Mouse (Mus musculus) midbrain, embryonic 10.5 days (tissue): ENCODE results near the gene Icam4. TPM values are rescaled to one million over a fixed set of nuclear protein-coding genes. Genes with fewer than 3 reads are reported as not detected.
"Not testable (repeated sequence)": the region's sequence is repeated elsewhere in the genome, so short reads cannot be mapped to it uniquely, and the experiment has no call there.

ENCODE experiments used
- DNase-seq: peaks from one replicate; pipeline ENCODE4 v3.0.0-alpha.2; 2017; ENCODE audit warnings: low spot score
- H3K27ac ChIP-seq: fragments of 300-500 bp; sonication (generic); replicated peaks from 2 replicates; pipeline ENCODE4 v1.5.1; 2016; ENCODE audit warnings: mild to moderate bottlenecking
- H3K27me3 ChIP-seq: fragments of 300-500 bp; sonication (generic); 2 replicates; pipeline ENCODE4 v1.6.1; 2016; ENCODE audit warnings: low read depth, mild to moderate bottlenecking; ENCODE audit not compliant: poor library complexity, severe bottlenecking
- H3K36me3 ChIP-seq: fragments of 300-500 bp; sonication (generic); 2 replicates; pipeline ENCODE4 v1.6.1; 2016; ENCODE audit warnings: mild to moderate bottlenecking, moderate library complexity
- H3K4me1 ChIP-seq: fragments of 300-500 bp; sonication (generic); 2 replicates; pipeline ENCODE4 v1.6.1; 2016
- H3K4me3 ChIP-seq: fragments of 300-500 bp; sonication (generic); 2 replicates; pipeline ENCODE4 v1.5.1; 2016; ENCODE audit warnings: mild to moderate bottlenecking, moderate library complexity
- H3K9me3 ChIP-seq: fragments of 300-500 bp; sonication (generic); replicated peaks from 2 replicates; pipeline ENCODE4 v1.6.1; 2016; ENCODE audit warnings: mild to moderate bottlenecking
- WGBS: fragments of 180-500 bp; shearing (Covaris S2); methylation state at CpG from one replicate; pipeline ENCODE4 v1.1.7; 2016; 5-methylcytosine and 5-hydroxymethylcytosine counted together
- polyA plus RNA-seq: library from polyadenylated mRNA; unstranded; fragments of >200 nt; fragmentation: Nextera tagmentation; extraction: Ambion mirVana; gene quantifications from 2 replicates; pipeline ENCODE4 v1.2.1, GENCODE M21; 2016

Gene Icam4
- polyA plus RNA-seq, 1 experiment from 2014 or later = 5.6 TPM

DNA sequence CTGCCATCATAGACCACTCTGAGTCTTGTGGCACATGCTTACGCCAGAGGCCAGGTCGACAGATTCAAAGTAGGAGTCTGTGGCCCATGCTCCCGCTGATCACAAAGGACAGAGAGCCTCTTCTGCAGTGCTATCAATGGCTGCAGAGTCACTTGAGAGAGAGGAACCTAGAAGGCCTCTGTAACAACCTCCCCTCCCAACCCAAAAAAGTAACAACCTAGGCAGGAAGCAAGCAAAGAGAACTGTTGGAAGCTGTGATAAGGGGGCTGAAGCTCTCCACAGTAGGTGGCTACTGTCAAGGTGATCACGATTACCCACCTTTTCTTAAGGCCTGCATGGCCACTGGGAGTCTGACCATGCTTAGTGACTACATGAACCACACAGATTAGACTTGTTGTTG is 14.4 kb downstream of the Icam4 start:
- Histone ChIP-seq H3K4me3 (no peak overlapping the region), H3K27me3 (peaks cover 34% of the 10 kb centered on the region), H3K9me3 (peaks cover 3% of the 10 kb centered on the region; the same call in 1 of the 2 replicates), H3K27ac (no peak overlapping the region), H3K36me3 (no peaks in the 10 kb centered on the region), H3K4me1 (peaks cover 5% of the 10 kb centered on the region)
- 90% methylated on average over 4 of the region's 4 CpGs for WGBS
- DNase-seq = no peak

DNA sequence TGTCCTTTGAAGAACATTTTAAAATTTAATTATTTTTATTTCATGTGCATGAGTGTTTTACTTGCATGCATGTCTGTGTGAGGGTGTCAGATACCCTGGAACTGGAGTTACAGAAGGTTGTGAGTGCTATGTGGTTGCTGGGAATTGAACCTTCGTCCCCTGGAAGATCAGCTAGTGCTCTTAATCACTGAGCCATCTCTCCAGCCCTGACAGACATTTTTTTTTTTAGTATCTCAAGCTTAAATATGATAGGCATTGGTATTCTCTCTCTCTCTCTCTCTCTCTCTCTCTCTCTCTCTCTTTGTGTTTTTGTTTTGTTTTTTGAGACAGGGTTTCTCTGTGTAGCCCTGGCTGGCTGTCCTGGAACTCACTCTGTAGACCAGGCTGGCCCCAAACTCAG is 15.6 kb downstream of the Icam4 start:
- peaks cover 22% of the 10 kb centered on the region for H3K27me3 ChIP-seq
- not testable (repeated sequence) for H3K27ac ChIP-seq, DNase-seq, H3K36me3 ChIP-seq, H3K4me3 ChIP-seq, H3K4me1 ChIP-seq, H3K9me3 ChIP-seq
- 66% methylated on average over 1 of the region's 1 CpGs for WGBS

DNA sequence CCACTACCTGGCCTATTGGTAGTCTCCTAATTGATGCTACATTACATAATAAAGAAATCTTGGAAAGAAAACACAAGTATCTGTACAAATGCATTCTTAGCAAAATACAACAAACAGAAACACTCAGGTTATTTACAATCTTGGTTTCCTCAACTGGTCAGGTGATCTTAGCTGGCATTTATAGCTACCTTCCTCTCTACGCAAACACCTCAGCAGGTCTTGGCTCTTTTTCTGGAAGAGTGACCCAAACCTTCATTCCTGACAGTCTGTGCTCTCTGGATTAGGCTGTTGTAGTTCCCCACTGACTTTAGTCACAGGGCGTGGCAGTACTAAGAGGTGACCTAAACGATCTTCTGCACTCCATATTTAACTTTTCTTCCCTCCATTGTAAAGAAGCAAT is 16.1 kb downstream of the Icam4 start:
- WGBS = 79% methylated on average over 3 of the region's 3 CpGs

DNA sequence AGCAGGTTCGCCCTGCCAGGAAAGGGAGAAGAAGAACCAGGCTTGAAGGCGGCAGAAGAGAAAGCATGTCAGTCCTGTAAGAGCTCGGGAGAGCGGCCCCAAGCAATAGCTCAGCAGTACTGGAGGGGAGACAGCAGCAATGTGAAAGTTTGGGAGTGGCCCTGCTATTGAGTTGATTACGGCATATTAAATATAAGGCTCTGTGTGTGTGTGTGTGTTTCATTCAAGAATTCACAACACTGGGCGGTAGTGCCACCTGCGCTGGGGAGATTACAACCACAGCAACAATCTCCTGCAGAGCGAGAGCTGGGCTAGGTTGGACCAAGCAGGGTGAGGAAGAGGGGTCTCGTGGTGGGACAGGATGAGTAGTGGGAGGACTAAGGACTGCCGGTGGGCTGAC is 22.4 kb downstream of the Icam4 start:
- DNase-seq = no peak
- Histone ChIP-seq H3K36me3 (no peaks in the 10 kb centered on the region), H3K9me3 (no peaks in the 10 kb centered on the region), H3K27ac (no peak overlapping the region), H3K4me1 (no peaks in the 10 kb centered on the region), H3K27me3 (peaks cover 18% of the 10 kb centered on the region; the same call in 1 of the 2 replicates), H3K4me3 (no peak overlapping the region)
- 72% methylated on average over 10 of the region's 10 CpGs for WGBS

More for the DNA sequence above, 16.1 kb downstream of the Icam4 start:
- no peak overlapping the region for H3K27ac ChIP-seq
- H3K9me3 ChIP-seq = no peaks in the 10 kb centered on the region
- no peak for DNase-seq
- peaks cover 3% of the 10 kb centered on the region; the same call in 1 of the 2 replicates for H3K4me1 ChIP-seq
- peaks cover 17% of the 10 kb centered on the region for H3K27me3 ChIP-seq
- no peak overlapping the region for H3K4me3 ChIP-seq
- H3K36me3 ChIP-seq = no peaks in the 10 kb centered on the region

DNA sequence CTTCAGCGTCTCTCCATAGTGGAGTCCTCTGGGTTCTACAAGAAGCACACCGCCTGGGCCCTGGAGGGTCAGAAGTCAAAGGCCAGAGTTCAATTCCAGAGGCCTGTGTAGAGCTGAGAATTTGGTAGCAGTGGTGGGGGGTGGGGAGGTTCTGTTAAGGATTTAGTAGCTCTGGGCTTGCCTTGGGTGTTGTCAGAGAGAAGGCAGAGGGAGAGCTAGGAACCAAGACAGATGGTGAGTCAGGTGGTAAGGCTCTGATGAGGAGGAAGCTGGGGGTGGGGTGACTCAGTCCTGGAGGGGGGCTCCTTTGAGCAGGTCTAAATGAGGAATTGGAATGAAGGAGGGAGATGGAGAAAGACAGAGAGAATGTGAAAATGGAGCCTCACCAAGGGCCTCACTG is 33.8 kb downstream of the Icam4 start:
- no peaks in the 10 kb centered on the region for H3K9me3 ChIP-seq
- DNase-seq = no peak
- H3K36me3 ChIP-seq = peaks cover 52% of the 10 kb centered on the region
- 95% methylated on average over 2 of the region's 2 CpGs for WGBS
- no peaks in the 10 kb centered on the region for H3K27me3 ChIP-seq
- H3K4me1 ChIP-seq = peaks cover 4% of the 10 kb centered on the region; the same call in 1 of the 2 replicates
- H3K4me3 ChIP-seq = no peak overlapping the region
- H3K27ac ChIP-seq = no peak overlapping the region

DNA sequence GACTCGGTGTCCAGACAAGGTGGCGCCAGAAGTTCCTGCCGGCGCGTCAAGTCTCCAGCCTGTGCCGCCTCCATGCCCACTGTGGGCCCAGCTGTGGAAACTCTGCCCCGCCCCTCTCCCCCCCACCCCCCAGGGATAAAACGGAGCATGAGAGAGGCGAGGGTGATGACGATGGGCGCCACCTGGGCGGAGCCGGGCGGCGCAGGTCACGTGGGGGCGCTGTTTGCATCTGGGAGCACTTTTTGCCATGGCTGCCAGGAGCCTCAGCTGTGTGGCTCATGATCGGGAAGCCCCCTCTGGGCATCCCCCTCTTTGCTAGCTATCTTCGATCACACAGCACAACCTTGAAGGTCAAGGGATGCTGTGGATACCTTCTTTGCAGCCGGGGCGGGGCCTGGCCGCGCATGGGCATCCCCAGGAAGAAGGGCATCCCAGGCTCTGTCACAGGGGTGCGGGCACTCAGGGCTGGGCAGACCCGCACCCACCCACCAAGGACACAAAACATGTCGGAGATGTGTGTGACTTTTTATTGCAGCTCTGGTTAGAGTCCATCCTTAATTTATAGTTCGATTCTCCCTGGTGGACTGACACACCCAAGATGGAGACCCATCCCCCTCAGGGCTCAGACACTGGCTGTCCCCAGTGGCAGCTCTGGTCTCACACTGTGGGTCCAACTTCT is 38.0 kb downstream of the Icam4 start, which contains the start of gene Zglp1:
Gene Zglp1, minus strand, starts transcription at position 88 of the 679 bp plus-strand sequence.
- WGBS = 83% methylated on average over 27 of the region's 27 CpGs

DNA sequence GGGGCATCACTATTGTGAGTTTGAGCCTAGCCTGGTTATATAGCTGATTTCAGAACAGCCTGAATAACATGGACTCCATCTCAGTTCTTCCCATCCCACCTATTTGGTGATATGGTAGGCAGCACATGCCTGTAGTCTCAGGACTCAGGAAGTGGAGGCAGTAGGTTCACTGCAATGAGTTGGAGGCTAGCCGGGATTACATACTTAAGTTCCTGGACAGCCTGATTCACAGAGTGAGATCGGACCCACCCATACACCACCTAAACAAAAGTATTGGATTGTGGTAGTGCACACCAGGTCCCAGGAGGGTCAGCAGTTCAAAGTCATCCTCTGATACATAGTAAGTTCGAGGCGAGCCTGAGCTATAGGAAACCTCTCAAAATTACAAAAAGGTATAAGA is 43.5 kb downstream of the Icam4 start:
- peak; percentile 15 for DNase-seq
- 17% methylated on average over 4 of the region's 4 CpGs for WGBS
- no peaks in the 10 kb centered on the region for H3K27me3 ChIP-seq
- H3K9me3 ChIP-seq = no peaks in the 10 kb centered on the region
- peaks cover 23% of the 10 kb centered on the region for H3K4me1 ChIP-seq
- H3K36me3 ChIP-seq = peaks cover 74% of the 10 kb centered on the region
- peak overlapping the region; percentile 80 for H3K27ac ChIP-seq
- H3K4me3 ChIP-seq = peak overlapping the region; percentile 69

More for the DNA sequence above, 38.0 kb downstream of the Icam4 start, which contains the start of gene Zglp1:
- no peak for DNase-seq
- peaks cover 11% of the 10 kb centered on the region for H3K4me1 ChIP-seq
- H3K36me3 ChIP-seq = peaks cover 81% of the 10 kb centered on the region
- H3K27ac ChIP-seq = no peak within 1 kb of the TSS
- H3K27me3 ChIP-seq = no peaks in the 10 kb centered on the region
- no peak within 1 kb of the TSS for H3K4me3 ChIP-seq
- H3K9me3 ChIP-seq = no peaks in the 10 kb centered on the region

DNA sequence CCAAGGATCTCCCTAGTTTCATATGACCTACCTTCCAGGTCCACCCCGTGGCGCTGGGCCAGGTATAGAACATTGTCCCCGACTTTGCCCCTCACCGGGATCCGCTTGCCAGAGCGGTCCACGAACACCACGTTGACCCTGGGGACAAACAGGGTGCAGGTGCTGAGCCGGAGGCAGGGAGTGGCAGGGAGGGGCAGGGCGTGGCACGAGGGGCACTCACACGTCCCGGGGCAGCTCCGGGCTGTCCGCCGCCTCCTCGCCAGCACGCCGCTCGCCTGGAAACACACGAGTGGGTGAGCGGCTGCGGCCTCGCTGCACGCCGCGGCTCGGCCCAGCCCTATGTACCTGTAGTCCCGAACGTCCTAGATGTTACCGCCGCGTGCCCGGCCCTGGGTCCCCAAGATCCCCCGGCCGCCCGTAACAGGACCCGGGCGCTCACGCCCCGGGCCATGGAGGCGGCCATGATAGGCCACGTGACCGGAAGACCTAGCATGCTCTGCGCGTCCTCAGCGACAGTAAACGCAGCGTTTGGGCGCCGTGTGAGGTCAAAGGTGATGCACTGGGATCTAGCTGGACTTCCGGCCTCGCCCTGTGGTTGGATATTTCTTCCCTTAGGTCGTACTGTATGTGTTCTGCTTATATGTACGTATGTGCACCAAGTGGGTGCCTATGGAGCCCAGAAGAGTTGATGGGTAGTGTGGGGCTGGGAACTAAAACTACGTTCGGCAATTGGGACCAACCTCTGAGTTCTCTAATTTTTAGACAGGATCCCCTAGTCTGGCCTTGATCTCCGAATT is 44.1 kb downstream of the Icam4 start, which contains the start of the genes Gm49373 and Fdx1l:
Gene Gm49373, minus strand, starts transcription at position 53 of the 797 bp plus-strand sequence.
Gene Fdx1l, minus strand, starts transcription at position 571 of the 797 bp plus-strand sequence.
- Histone ChIP-seq H3K9me3 (no peaks in the 10 kb centered on the region), H3K27ac (peak within 1 kb of the TSS; percentile 80), H3K36me3 (peaks cover 74% of the 10 kb centered on the region), H3K4me3 (peak within 1 kb of the TSS; percentile 69), H3K27me3 (no peaks in the 10 kb centered on the region), H3K4me1 (peaks cover 23% of the 10 kb centered on the region)
- 3% methylated on average over 58 of the region's 58 CpGs for WGBS
- DNase-seq = peak; percentile 90

DNA sequence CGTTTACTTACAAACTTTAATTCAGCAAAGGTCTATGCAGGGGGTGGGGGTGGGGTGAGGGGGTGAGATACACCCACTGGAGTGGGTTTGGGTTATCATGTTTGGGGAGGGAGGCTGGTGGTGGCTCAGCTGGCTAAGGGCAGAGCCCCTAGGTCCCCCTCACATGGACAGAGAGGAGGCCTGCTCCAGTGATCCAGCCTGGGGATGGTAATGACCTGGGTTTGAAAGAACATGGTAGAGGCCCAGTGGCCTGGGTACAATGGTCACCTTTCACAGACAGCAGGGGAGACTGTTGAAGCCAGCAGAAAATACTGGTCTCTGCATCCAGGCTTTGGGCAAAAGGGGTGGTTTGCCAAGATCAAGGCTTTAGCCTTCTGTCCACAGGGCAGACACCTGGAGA is 45.0 kb downstream of the Icam4 start:
- peaks cover 23% of the 10 kb centered on the region for H3K4me1 ChIP-seq
- no peak for DNase-seq
- H3K27me3 ChIP-seq = no peaks in the 10 kb centered on the region
- WGBS = 94% methylated on average over 1 of the region's 1 CpGs
- H3K27ac ChIP-seq = no peak overlapping the region
- H3K9me3 ChIP-seq = no peaks in the 10 kb centered on the region
- peak overlapping the region; percentile 69; the same call in 1 of the 2 replicates for H3K4me3 ChIP-seq
- peaks cover 80% of the 10 kb centered on the region for H3K36me3 ChIP-seq

DNA sequence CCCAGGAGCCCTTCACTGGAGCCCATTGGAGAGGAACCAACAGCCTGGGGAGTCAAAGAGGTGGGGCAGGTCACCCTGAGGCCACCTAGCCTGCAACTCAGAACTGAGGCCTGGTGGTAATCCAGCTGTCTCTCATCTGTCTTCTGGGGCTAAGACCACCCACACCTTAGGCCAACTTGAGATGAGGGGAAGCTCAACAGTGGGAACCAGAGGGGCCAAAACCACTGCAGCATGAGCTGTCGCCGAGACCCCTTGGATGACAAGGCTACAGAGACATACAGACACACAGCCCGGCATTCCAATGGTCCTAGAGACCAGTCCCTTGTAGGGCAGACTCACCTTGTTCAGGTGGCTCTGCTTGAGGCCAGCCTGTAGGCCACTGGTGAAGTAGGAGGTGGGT is 46.5 kb downstream of the Icam4 start:
- H3K4me3 ChIP-seq = no peak overlapping the region
- no peak overlapping the region for H3K27ac ChIP-seq
- no peaks in the 10 kb centered on the region for H3K9me3 ChIP-seq
- 91% methylated on average over 3 of the region's 3 CpGs for WGBS
- H3K4me1 ChIP-seq = peaks cover 23% of the 10 kb centered on the region
- DNase-seq = no peak
- peaks cover 80% of the 10 kb centered on the region for H3K36me3 ChIP-seq
- no peaks in the 10 kb centered on the region for H3K27me3 ChIP-seq
